8 mouse cellular contexts compared by ENCODE assay signal in the genomic region with DNA sequence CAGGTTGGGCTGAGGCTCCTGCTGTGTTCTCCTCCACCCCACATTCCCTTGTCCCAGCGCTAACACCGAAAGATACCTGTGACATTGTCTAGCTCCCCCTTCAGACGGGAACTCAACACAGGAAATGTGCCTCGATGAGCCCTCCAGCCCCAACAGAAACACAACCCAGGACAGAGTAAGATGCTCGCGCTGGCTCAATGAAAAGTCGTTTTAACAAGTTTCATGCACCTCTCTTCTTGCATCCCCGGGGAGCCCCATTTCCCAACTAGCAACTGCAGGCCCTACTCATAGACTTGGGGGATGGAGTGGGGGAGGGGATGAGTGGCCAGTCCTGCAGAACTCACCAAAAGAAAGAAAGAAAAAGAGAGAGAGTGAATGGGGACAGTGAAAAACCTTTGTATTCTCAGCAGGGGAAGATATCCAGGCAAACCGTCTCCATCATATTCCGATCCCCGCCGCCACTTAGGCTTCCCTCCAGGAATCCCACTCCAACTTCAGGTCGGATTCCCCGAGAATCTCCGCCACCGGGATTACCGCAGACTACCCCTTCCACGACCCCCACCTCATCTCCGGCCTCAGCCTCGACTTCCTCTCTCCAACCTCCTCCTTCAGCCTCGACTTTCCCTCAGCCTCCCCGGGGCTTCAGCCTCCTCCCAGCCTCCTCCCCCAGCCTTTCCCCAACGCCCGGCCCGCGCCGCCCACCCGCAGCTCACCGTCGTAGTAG. TPM values are rescaled to one million over a fixed set of nuclear protein-coding genes. Genes with fewer than 3 reads are reported as not detected.
DNase-seq lines count a peak whose midpoint lies in the region; ATAC-seq and TF ChIP-seq lines count a peak whose summit lies in the region.

No protein-coding gene starts in this region.

- no peaks in the 10 kb centered on the region for H3K9me3 ChIP-seq in lung, embryonic 15.5 days

- intact Hi-C loops in left cerebral cortex, adult 2 months (cut with DNase I): no loop called here
- intact Hi-C loops in left cerebral cortex, postnatal 14 days (cut with DNase I): no loop called here

- under 1% methylated on average over 30 of the region's 30 CpGs for WGBS in lung, embryonic 15.5 days

- H3K36me3 ChIP-seq in lung, embryonic 15.5 days: peaks cover 14% of the 10 kb centered on the region

- TF ChIP-seq CTCF in left cerebral cortex, adult 2 months (IDR thresholded peaks at IDR 0.05): no peak
- peak; percentile 21; the same call in 1 of the 2 replicates for TF ChIP-seq CTCF in embryonic fibroblast, embryonic 13.5 days (IDR thresholded peaks at IDR 0.05; ENCODE audit: borderline replicate concordance, insufficient read depth, low read length)

- H3K4me2 ChIP-seq in lung, embryonic 15.5 days: peak overlapping the region; percentile 78

- H3K4me3 ChIP-seq in left cerebral cortex, adult 2 months: peak overlapping the region; percentile 61
- H3K4me3 ChIP-seq in embryonic fibroblast, embryonic 13.5 days (ENCODE audit: insufficient read depth, low read length): peak overlapping the region; percentile 83
- H3K4me3 ChIP-seq in lung, embryonic 15.5 days: peak overlapping the region; percentile 96

- no peak for TF ChIP-seq POLR2A in embryonic fibroblast, embryonic 13.5 days (IDR thresholded peaks at IDR 0.05; ENCODE audit: low read depth, low read length)

- DNase-seq in left cerebral cortex, adult 2 months (ENCODE audit: extremely low spot score in 1 of 2, low spot score in 2 of 2): no peak
- DNase-seq in left cerebral cortex, postnatal 14 days (ENCODE audit: low spot score in 2 of 2): no peak
- DNase-seq in adrenal gland, postnatal 36 days: peak; percentile 20 to 47
- peak; percentile 48 to 55 for DNase-seq in spleen, postnatal 10 days (ENCODE audit: low spot score in 2 of 2)
- no peak for DNase-seq in urinary bladder, adult 2 months (ENCODE audit: low spot score)

- peak overlapping the region; percentile 91 for H3K9ac ChIP-seq in lung, embryonic 15.5 days

- no peaks in the 10 kb centered on the region for H3K4me1 ChIP-seq in embryonic fibroblast, embryonic 13.5 days (ENCODE audit: control insufficient read depth, insufficient read depth, low read length)
- H3K4me1 ChIP-seq in lung, embryonic 15.5 days: peaks cover 17% of the 10 kb centered on the region

- no peaks in the 10 kb centered on the region for H3K27me3 ChIP-seq in lung, embryonic 15.5 days

- H3K27ac ChIP-seq in left cerebral cortex, adult 2 months: peak overlapping the region; percentile 80
- H3K27ac ChIP-seq in embryonic fibroblast, embryonic 13.5 days (ENCODE audit: insufficient read depth, low read length): no peak overlapping the region
- H3K27ac ChIP-seq in lung, embryonic 15.5 days: peak overlapping the region; percentile 79

- ATAC-seq in inflammation-experienced regulatory T-cells, adult 6 months: peak; percentile 34
- ATAC-seq in lung, embryonic 15.5 days (ENCODE audit: borderline replicate concordance, extremely low read depth, low FRiP score, low TSS enrichment): no peak

RNA-seq across cellular contexts. Expression of a gene that starts 0.5 kb away (rescaled TPM):
- total RNA-seq in left cerebral cortex, adult 2 months (2021): 10 to 100 TPM; 26.5 to 29.5 TPM
- 10 to 100 TPM; 27.2 to 30.2 TPM for total RNA-seq in left cerebral cortex, postnatal 14 days (2021)
- 10 to 100 TPM; 49.2 to 59.8 TPM for total RNA-seq in adrenal gland, postnatal 36 days (2021)
- polyA plus RNA-seq in embryonic fibroblast, embryonic 13.5 days (2011; ENCODE audit: insufficient read length, low read depth, missing spikeins): 150 and 156 TPM in 2 replicates
- polyA plus RNA-seq in inflammation-experienced regulatory T-cells, adult 6 months (2017; shearing (Covaris generic)): 100 to 1,000 TPM; 256 to 267 (median 261) TPM
- 251 and 260 TPM in 2 replicates for polyA plus RNA-seq in lung, embryonic 15.5 days (2015; fragmentation: Nextera tagmentation; extraction: Ambion mirVana)
- polyA plus RNA-seq in urinary bladder, adult 2 months (2012; rRNA removed): 101 and 112 TPM in 2 replicates

RNA-seq across cellular contexts. Expression of a gene that starts 28.6 kb away (rescaled TPM):
- 100 to 1,000 TPM in 1 of 2 experiments, 10 to 100 TPM in 1; 96.0 to 102 TPM for total RNA-seq in left cerebral cortex, adult 2 months (2021)
- total RNA-seq in left cerebral cortex, postnatal 14 days (2021): 100 to 1,000 TPM; 538 to 599 TPM
- 10 to 100 TPM; 53.0 to 56.9 TPM for total RNA-seq in adrenal gland, postnatal 36 days (2021)
- 131 and 157 TPM in 2 replicates for polyA plus RNA-seq in embryonic fibroblast, embryonic 13.5 days (2011; ENCODE audit: insufficient read length, low read depth, missing spikeins)
- 1 to 10 TPM; 2.7 to 4.9 (median 4.4) TPM for polyA plus RNA-seq in inflammation-experienced regulatory T-cells, adult 6 months (2017; shearing (Covaris generic))
- polyA plus RNA-seq in lung, embryonic 15.5 days (2015; fragmentation: Nextera tagmentation; extraction: Ambion mirVana): 748 and 767 TPM in 2 replicates
- polyA plus RNA-seq in urinary bladder, adult 2 months (2012; rRNA removed): 151 and 161 TPM in 2 replicates

RNA-seq across cellular contexts. Expression of a gene that starts 31.4 kb away (rescaled TPM):
- total RNA-seq in left cerebral cortex, adult 2 months (2021): 1 to 10 TPM; 2.2 to 2.4 TPM
- 1 to 10 TPM; 5.5 to 8.5 TPM for total RNA-seq in left cerebral cortex, postnatal 14 days (2021)
- 1 to 10 TPM; 2.7 to 5.2 TPM for total RNA-seq in adrenal gland, postnatal 36 days (2021)
- 3.0 and 5.2 TPM in 2 replicates for polyA plus RNA-seq in embryonic fibroblast, embryonic 13.5 days (2011; ENCODE audit: insufficient read length, low read depth, missing spikeins)
- polyA plus RNA-seq in inflammation-experienced regulatory T-cells, adult 6 months (2017; shearing (Covaris generic)): 1,000 to 10,000 TPM; 1,449 to 1,788 (median 1,727) TPM
- 8.3 and 24.9 TPM in 2 replicates for polyA plus RNA-seq in lung, embryonic 15.5 days (2015; fragmentation: Nextera tagmentation; extraction: Ambion mirVana)
- 2.9 and 3.7 TPM in 2 replicates for polyA plus RNA-seq in urinary bladder, adult 2 months (2012; rRNA removed)

RNA-seq across cellular contexts. Expression of a gene that starts 36.3 kb away (rescaled TPM):
- under 1 TPM; 0.40 to 0.77 TPM for total RNA-seq in left cerebral cortex, adult 2 months (2021)
- not detected for total RNA-seq in left cerebral cortex, postnatal 14 days (2021)
- 10 to 100 TPM; 41.9 to 46.2 TPM for total RNA-seq in adrenal gland, postnatal 36 days (2021)
- not detected in 2 replicates for polyA plus RNA-seq in embryonic fibroblast, embryonic 13.5 days (2011; ENCODE audit: insufficient read length, low read depth, missing spikeins)
- polyA plus RNA-seq in inflammation-experienced regulatory T-cells, adult 6 months (2017; shearing (Covaris generic)): under 1 TPM in 2 of 3 experiments, not detected in 1; 0.97 to 0.98 TPM
- polyA plus RNA-seq in lung, embryonic 15.5 days (2015; fragmentation: Nextera tagmentation; extraction: Ambion mirVana): 3.2 and 4.2 TPM in 2 replicates
- polyA plus RNA-seq in urinary bladder, adult 2 months (2012; rRNA removed): 4.0 and 4.7 TPM in 2 replicates

RNA-seq across cellular contexts. Expression of a gene that starts 51.0 kb away (rescaled TPM):
- under 1 TPM in 1 of 2 experiments, not detected in 1; 0.91 TPM for total RNA-seq in left cerebral cortex, adult 2 months (2021)
- under 1 TPM in 1 of 2 experiments, not detected in 1; 0.87 TPM for total RNA-seq in left cerebral cortex, postnatal 14 days (2021)
- not detected for total RNA-seq in adrenal gland, postnatal 36 days (2021)
- not detected in 2 replicates for polyA plus RNA-seq in embryonic fibroblast, embryonic 13.5 days (2011; ENCODE audit: insufficient read length, low read depth, missing spikeins)
- not detected for polyA plus RNA-seq in inflammation-experienced regulatory T-cells, adult 6 months (2017; shearing (Covaris generic))
- not detected in 2 replicates for polyA plus RNA-seq in lung, embryonic 15.5 days (2015; fragmentation: Nextera tagmentation; extraction: Ambion mirVana)
- polyA plus RNA-seq in urinary bladder, adult 2 months (2012; rRNA removed): 0.73 and 0.94 TPM in 2 replicates

Comparison
In these comparisons a context has a peak if more than half of its experiments do, and no peak if none do; other contexts are left out.
1. DNase-seq: peak in adrenal gland, postnatal 36 days (2 of 2) and spleen, postnatal 10 days (2 of 2); none in left cerebral cortex, adult 2 months (0 of 2), left cerebral cortex, postnatal 14 days (0 of 2) and urinary bladder, adult 2 months (single experiment).
2. RNA of a gene that starts 28.6 kb away (polyA plus RNA-seq): 748 to 767 TPM in lung, embryonic 15.5 days, 151 to 161 TPM in urinary bladder, adult 2 months and 131 to 157 TPM in embryonic fibroblast, embryonic 13.5 days; 2.7 to 4.9 TPM in inflammation-experienced regulatory T-cells, adult 6 months; every median in the first group is over 10 times any median in the second.
3. RNA of a gene that starts 31.4 kb away (polyA plus RNA-seq): 1,449 to 1,788 TPM in inflammation-experienced regulatory T-cells, adult 6 months; 8.3 to 24.9 TPM in lung, embryonic 15.5 days, 3.0 to 5.2 TPM in embryonic fibroblast, embryonic 13.5 days and 2.9 to 3.7 TPM in urinary bladder, adult 2 months; every median in the first group is over 10 times any median in the second.
4. Peak in every context shown above with its lines, with median percentiles within 50 percentile points of each other: H3K4me3 ChIP-seq.